Mouse (Mus musculus) MEL (cell line): Measurements from ENCODE around the gene Otud1.

Source experiments
- CTCF ChIP-seq, 3 experiments: IDR thresholded peaks in 2 of 3; conservative IDR thresholded peaks in 1 of 3; 2 replicates each; pipeline ENCODE4 v1.5.1; 2011 to 2012; ENCODE audit warnings: low read length in 3 of 3, low read depth in 2 of 3, mild to moderate bottlenecking in 2 of 3, improper control_type of control experiment in 1 of 3, inconsistent platforms in 1 of 3, mixed read lengths in 1 of 3, moderate library complexity in 1 of 3; ENCODE audit not compliant: control insufficient read depth in 1 of 3, insufficient read depth in 1 of 3, poor library complexity in 1 of 3, severe bottlenecking in 1 of 3
- GABPA ChIP-seq: IDR thresholded peaks from 2 replicates; pipeline ENCODE4 v1.6.1; 2012; ENCODE audit warnings: low read depth, mild to moderate bottlenecking, inconsistent platforms, low read length, improper control_type of control experiment, moderate library complexity
- GATA1 ChIP-seq: IDR thresholded peaks from 2 replicates; pipeline ENCODE4 v1.6.1; 2011; ENCODE audit warnings: low read depth, low read length, improper control_type of control experiment
- MEF2A ChIP-seq: IDR thresholded peaks from 2 replicates; pipeline ENCODE4 v1.6.1; 2014; ENCODE audit warnings: low read depth, mild to moderate bottlenecking, inconsistent platforms, low read length, improper control_type of control experiment; ENCODE audit not compliant: poor library complexity, insufficient replicate concordance, severe bottlenecking; ENCODE audit errors: extremely low read depth
- MXI1 ChIP-seq: IDR thresholded peaks from 2 replicates; pipeline ENCODE4 v1.6.1; 2011; ENCODE audit warnings: mild to moderate bottlenecking, low read depth, low read length, improper control_type of control experiment
- MYC ChIP-seq: IDR thresholded peaks from 2 replicates; pipeline ENCODE4 v1.6.1; 2011; ENCODE audit warnings: low read depth, mild to moderate bottlenecking, low read length, improper control_type of control experiment, moderate library complexity
- NRF1 ChIP-seq: IDR thresholded peaks from 2 replicates; pipeline ENCODE4 v1.6.1; 2014; ENCODE audit warnings: low read depth, mild to moderate bottlenecking, inconsistent platforms, low read length, improper control_type of control experiment, moderate library complexity; ENCODE audit not compliant: poor library complexity, insufficient read depth, severe bottlenecking
- POLR2A ChIP-seq, 2 experiments: IDR thresholded peaks; 2 replicates each; pipeline ENCODE4 v1.6.1; 2011 to 2012; ENCODE audit warnings: low read length in 2 of 2, mild to moderate bottlenecking in 2 of 2, control low read depth in 1 of 2, improper control_type of control experiment in 1 of 2, low read depth in 1 of 2, moderate library complexity in 1 of 2; ENCODE audit not compliant: control insufficient read depth in 1 of 2, insufficient read depth in 1 of 2, poor library complexity in 1 of 2
- RCOR1 ChIP-seq: IDR thresholded peaks from 2 replicates; pipeline ENCODE4 v1.6.1; 2012; ENCODE audit warnings: low read depth, mild to moderate bottlenecking, inconsistent platforms, low read length, improper control_type of control experiment
- SIN3A ChIP-seq: IDR thresholded peaks from 2 replicates; pipeline ENCODE4 v1.6.1; 2012; ENCODE audit warnings: low read length, improper control_type of control experiment, inconsistent platforms
- TCF12 ChIP-seq: IDR thresholded peaks from 2 replicates; pipeline ENCODE4 v1.6.1; 2014; ENCODE audit warnings: low read depth, mild to moderate bottlenecking, inconsistent platforms, low read length, improper control_type of control experiment, moderate library complexity
- ZMIZ1 ChIP-seq: IDR thresholded peaks from 2 replicates; pipeline ENCODE4 v1.6.1; 2012; ENCODE audit warnings: low read depth, mild to moderate bottlenecking, inconsistent platforms, low read length, improper control_type of control experiment, moderate library complexity

- TF ChIP-seq POLR2A (IDR thresholded peaks at IDR 0.05; ENCODE audit: control insufficient read depth in 1 of 2, insufficient read depth in 1 of 2, low read depth in 1 of 2, low read length in 2 of 2, poor library complexity in 1 of 2): no peak
- TF ChIP-seq ZMIZ1: no peak
- TF ChIP-seq MEF2A: no peak
- TF ChIP-seq MYC: no peak
- TF ChIP-seq CTCF (IDR thresholded peaks at IDR 0.05 in 2 of 3, conservative IDR thresholded peaks at IDR 0.05 in 1 of 3; ENCODE audit: control insufficient read depth in 1 of 3, insufficient read depth in 1 of 3, low read depth in 2 of 3, low read length in 3 of 3, poor library complexity in 1 of 3, severe bottlenecking in 1 of 3): no peak
- TF ChIP-seq MXI1: no peak
- TF ChIP-seq NRF1: no peak
- no peak for TF ChIP-seq TCF12
- TF ChIP-seq RCOR1: no peak
- TF ChIP-seq GABPA: no peak
- TF ChIP-seq SIN3A: no peak
- TF ChIP-seq GATA1: no peak
These were observed 11.4 kb upstream of the Otud1 start for GRCm38 (mm10) chr2:19646144-19646543.
